ENCODE assay signal across 8 mouse cellular contexts in genomic region chr4:46038892-46039751, GRCm38 (mm10). TPM values are rescaled to one million over a fixed set of nuclear protein-coding genes. Genes with fewer than 3 reads are reported as not detected.
DNase-seq lines count a peak whose midpoint lies in the region; ATAC-seq and TF ChIP-seq lines count a peak whose summit lies in the region.

TSS of gene Tmod1 (plus strand) at chr4:46038935.

- no peaks in the 10 kb centered on the region for H3K36me3 ChIP-seq in CH12.LX (replicated peaks in 1 of 2; ENCODE audit: control insufficient read depth in 1 of 2, insufficient read depth in 1 of 2, low read length in 1 of 2)
- no peaks in the 10 kb centered on the region for H3K36me3 ChIP-seq in forebrain, embryonic 11.5 days (ENCODE audit: control insufficient read depth, insufficient read depth, low read length)
- H3K36me3 ChIP-seq in heart, embryonic 16.5 days (ENCODE audit: control insufficient read depth, insufficient read depth): no peaks in the 10 kb centered on the region
- H3K36me3 ChIP-seq in liver, embryonic 14.5 days (replicated peaks; ENCODE audit: control insufficient read depth, insufficient read depth, low read depth): peaks cover 14% of the 10 kb centered on the region
- no peaks in the 10 kb centered on the region for H3K36me3 ChIP-seq in stomach, postnatal 0 days (ENCODE audit: control insufficient read depth, insufficient read depth, low read length)

- TF ChIP-seq POLR2A in CH12.LX (IDR thresholded peaks at IDR 0.05; ENCODE audit: low read depth, low read length): no peak

- no peak within 1 kb of the TSS for H3K27ac ChIP-seq in CH12.LX (ENCODE audit: insufficient read depth, low read depth)
- H3K27ac ChIP-seq in brown adipose tissue, adult 24 weeks (replicated peaks; ENCODE audit: low read depth, low read length): no peak within 1 kb of the TSS
- no peak within 1 kb of the TSS for H3K27ac ChIP-seq in forebrain, embryonic 11.5 days (ENCODE audit: low read depth, low read length)
- H3K27ac ChIP-seq in heart, embryonic 16.5 days (ENCODE audit: low read length): peak within 1 kb of the TSS; percentile 97
- H3K27ac ChIP-seq in liver, embryonic 14.5 days: peak within 1 kb of the TSS; percentile 97
- no peak within 1 kb of the TSS for H3K27ac ChIP-seq in stomach, postnatal 0 days (replicated peaks)

- TF ChIP-seq RAD21 in CH12.LX (IDR thresholded peaks at IDR 0.05; ENCODE audit: low read depth, low read length): no peak

- H3K4me1 ChIP-seq in CH12.LX (ENCODE audit: control insufficient read depth in 1 of 2, insufficient read depth in 2 of 2): peaks cover 22 to 46% of the 10 kb centered on the region in 2 experiments
- 0 out of 2 replicates have a peak, but pooled peaks cover 2% of the 10 kb centered on the region for H3K4me1 ChIP-seq in brown adipose tissue, adult 24 weeks (ENCODE audit: control insufficient read depth, insufficient read depth, insufficient read length, low read length)
- H3K4me1 ChIP-seq in forebrain, embryonic 11.5 days (replicated peaks; ENCODE audit: control insufficient read depth, insufficient read depth, low read length): peaks cover 14% of the 10 kb centered on the region
- H3K4me1 ChIP-seq in heart, embryonic 16.5 days (ENCODE audit: control insufficient read depth, insufficient read depth, low read length): peaks cover 37% of the 10 kb centered on the region
- H3K4me1 ChIP-seq in liver, embryonic 14.5 days (replicated peaks; ENCODE audit: control insufficient read depth in 2 of 2, insufficient read depth in 2 of 2, low read length in 1 of 2): peaks cover 20 to 37% of the 10 kb centered on the region in 2 experiments
- H3K4me1 ChIP-seq in stomach, postnatal 0 days (replicated peaks; ENCODE audit: control insufficient read depth, insufficient read depth): no peaks in the 10 kb centered on the region

- peak within 1 kb of the TSS; percentile 76 for H3K4me2 ChIP-seq in CH12.LX (ENCODE audit: insufficient read depth, low read depth, poor library complexity, severe bottlenecking)
- peak within 1 kb of the TSS; percentile 100 for H3K4me2 ChIP-seq in forebrain, embryonic 11.5 days (ENCODE audit: low read depth, low read length, severe bottlenecking)
- peak within 1 kb of the TSS; percentile 83 for H3K4me2 ChIP-seq in heart, embryonic 16.5 days (ENCODE audit: low read depth, low read length)
- peak within 1 kb of the TSS; percentile 84 for H3K4me2 ChIP-seq in liver, embryonic 14.5 days (ENCODE audit: low read depth)
- peak within 1 kb of the TSS; percentile 97 for H3K4me2 ChIP-seq in stomach, postnatal 0 days (replicated peaks; ENCODE audit: low read depth)

- 0 out of 2 replicates have a peak, but pooled peaks have one; percentile 56 for ATAC-seq in forebrain, embryonic 11.5 days (replicated peaks; ENCODE audit: low FRiP score)
- ATAC-seq in heart, embryonic 16.5 days (replicated peaks; ENCODE audit: extremely low read depth, insufficient read depth, low FRiP score): peak; percentile 66
- peak; percentile 66 for ATAC-seq in liver, embryonic 14.5 days (ENCODE audit: insufficient read depth)
- ATAC-seq in stomach, postnatal 0 days (ENCODE audit: low FRiP score, low TSS enrichment): peak; percentile 67

- H3K9me3 ChIP-seq in CH12.LX (replicated peaks; ENCODE audit: low read length): no peaks in the 10 kb centered on the region
- no peaks in the 10 kb centered on the region for H3K9me3 ChIP-seq in forebrain, embryonic 11.5 days (ENCODE audit: control insufficient read depth, low read length)
- H3K9me3 ChIP-seq in heart, embryonic 16.5 days (replicated peaks; ENCODE audit: control insufficient read depth, low read length): no peaks in the 10 kb centered on the region
- H3K9me3 ChIP-seq in liver, embryonic 14.5 days (ENCODE audit: control insufficient read depth, low read length): no peaks in the 10 kb centered on the region
- no peaks in the 10 kb centered on the region for H3K9me3 ChIP-seq in stomach, postnatal 0 days (ENCODE audit: control insufficient read depth, low read length)

- no peaks in the 10 kb centered on the region for H3K79me2 ChIP-seq in CH12.LX (replicated peaks; ENCODE audit: control insufficient read depth, extremely low read depth, insufficient read depth, poor library complexity, severe bottlenecking)

- H3K9ac ChIP-seq in CH12.LX (ENCODE audit: insufficient read depth, low read depth): 0 out of 2 replicates have a peak within 1 kb of the TSS, but pooled peaks have one; percentile 1
- peak within 1 kb of the TSS; percentile 58 for H3K9ac ChIP-seq in forebrain, embryonic 11.5 days (ENCODE audit: low read length)
- peak within 1 kb of the TSS; percentile 90 for H3K9ac ChIP-seq in heart, embryonic 16.5 days (ENCODE audit: low read length)
- peak within 1 kb of the TSS; percentile 81 for H3K9ac ChIP-seq in liver, embryonic 14.5 days (replicated peaks)
- peak within 1 kb of the TSS; percentile 59 for H3K9ac ChIP-seq in stomach, postnatal 0 days (ENCODE audit: low read length)

- TF ChIP-seq CTCF in CH12.LX (conservative IDR thresholded peaks at IDR 0.05 in 1 of 2, IDR thresholded peaks at IDR 0.05 in 1 of 2; ENCODE audit: low read depth in 2 of 2, low read length in 2 of 2): no peak
- TF ChIP-seq CTCF in liver, embryonic 14.5 days (IDR thresholded peaks at IDR 0.05; ENCODE audit: low read depth): no peak; the same call in 1 of the 2 replicates
- no peak; the same call in 1 of the 2 replicates for TF ChIP-seq CTCF in stomach, postnatal 0 days (IDR thresholded peaks at IDR 0.05; ENCODE audit: low read depth)

- dilution Hi-C loops in CH12.LX (cut with MboI; ENCODE audit: extremely low pct_ligation_motif_present, extremely low pct_unique_long_range_greater_than_20kb, low sequenced_read_pairs): no loop called here

- TF ChIP-seq EP300 in CH12.LX (IDR thresholded peaks at IDR 0.05; ENCODE audit: low read length): no peak
- no peak for TF ChIP-seq EP300 in liver, embryonic 14.5 days (IDR thresholded peaks at IDR 0.05; ENCODE audit: low read depth)
- no peak for TF ChIP-seq EP300 in stomach, postnatal 0 days (optimal IDR thresholded peaks at IDR 0.05)

- H3K4me3 ChIP-seq in CH12.LX (replicated peaks in 1 of 3; ENCODE audit: low read depth in 2 of 3, low read length in 2 of 3, poor library complexity in 1 of 3): peak within 1 kb of the TSS; percentile 46 to 66 (median 61)
- peak within 1 kb of the TSS; percentile 80 for H3K4me3 ChIP-seq in brown adipose tissue, adult 24 weeks (ENCODE audit: insufficient read depth, low read depth, low read length)
- H3K4me3 ChIP-seq in forebrain, embryonic 11.5 days (ENCODE audit: low read depth, low read length): peak within 1 kb of the TSS; percentile 53
- peak within 1 kb of the TSS; percentile 85 for H3K4me3 ChIP-seq in heart, embryonic 16.5 days (ENCODE audit: low read length)
- peak within 1 kb of the TSS; percentile 71 to 94 for H3K4me3 ChIP-seq in liver, embryonic 14.5 days (ENCODE audit: insufficient read depth in 1 of 2, low read depth in 2 of 2, low read length in 2 of 2)
- peak within 1 kb of the TSS; percentile 58 for H3K4me3 ChIP-seq in stomach, postnatal 0 days (ENCODE audit: low read depth, low read length)

- no peak for DNase-seq in CH12.LX (ENCODE audit: extremely low read depth)
- peak; percentile 77 for DNase-seq in forebrain, embryonic 11.5 days (ENCODE audit: low spot score)
- peak; percentile 72 for DNase-seq in kidney, postnatal 14 days
- peak; percentile 63 for DNase-seq in liver, embryonic 14.5 days (ENCODE audit: low read depth in 3 of 3, low spot score in 3 of 3)
- DNase-seq in neural tube, embryonic 10.5 days (ENCODE audit: extremely low spot score, low spot score): peak; percentile 61
- DNase-seq in stomach, postnatal 0 days (ENCODE audit: low spot score): peak; percentile 72

- in situ Hi-C loops in CH12.LX (cut with MboI; ENCODE audit: low pct_ligation_motif_present, low pct_unique_long_range_greater_than_20kb, low sequenced_read_pairs): no loop called here

- H3K27me3 ChIP-seq in CH12.LX (replicated peaks): peaks cover 30% of the 10 kb centered on the region
- peaks cover 37% of the 10 kb centered on the region for H3K27me3 ChIP-seq in forebrain, embryonic 11.5 days (ENCODE audit: control insufficient read depth, insufficient read depth, low read length)
- H3K27me3 ChIP-seq in heart, embryonic 16.5 days (ENCODE audit: control insufficient read depth, insufficient read depth, low read length): peaks cover 7% of the 10 kb centered on the region; the same call in 1 of the 2 replicates
- H3K27me3 ChIP-seq in liver, embryonic 14.5 days (ENCODE audit: control insufficient read depth, insufficient read depth, low read length): peaks cover 7% of the 10 kb centered on the region
- H3K27me3 ChIP-seq in stomach, postnatal 0 days (ENCODE audit: control insufficient read depth, insufficient read depth, low read length): no peaks in the 10 kb centered on the region

- under 1% methylated on average over 72 of the region's 72 CpGs for WGBS in forebrain, embryonic 11.5 days
- WGBS in heart, embryonic 16.5 days: 1% methylated on average over 65 of the region's 72 CpGs
- WGBS in liver, embryonic 14.5 days (ENCODE audit: insufficient replicate concordance): under 1% methylated on average over 72 of the region's 72 CpGs
- WGBS in stomach, postnatal 0 days: under 1% methylated on average over 68 of the region's 72 CpGs

TF ChIP-seq in CH12.LX, 34 proteins besides CTCF, POLR2A, EP300 and RAD21:
- TF ChIP-seq ELF1 (IDR thresholded peaks at IDR 0.05; ENCODE audit: low read depth, low read length) (no peak), KAT2A (IDR thresholded peaks at IDR 0.05; ENCODE audit: insufficient replicate concordance, low read length) (no peak), E2F4 (IDR thresholded peaks at IDR 0.05; ENCODE audit: insufficient replicate concordance, low read depth, low read length) (no peak), MAZ (IDR thresholded peaks at IDR 0.05; ENCODE audit: low read depth, low read length) (no peak), UBTF (IDR thresholded peaks at IDR 0.05; ENCODE audit: low read depth, low read length) (peak; percentile 76; the same call in 1 of the 2 replicates), BHLHE40 (IDR thresholded peaks at IDR 0.05; ENCODE audit: low read depth, low read length) (peak; percentile 4; the same call in 1 of the 2 replicates), HCFC1 (IDR thresholded peaks at IDR 0.05; ENCODE audit: low read depth, low read length) (no peak), RCOR1 (conservative IDR thresholded peaks at IDR 0.05; ENCODE audit: low read depth, low read length) (no peak)

RNA-seq across cellular contexts. Expression of gene Tmod1, which starts in this region (rescaled TPM):
- total RNA-seq in CH12.LX (2012; rRNA removed) (0.92 and 3.1 TPM in 2 replicates), CH12.LX (2014; rRNA removed) (0.70 and 0.93 TPM in 2 replicates)
- polyA plus RNA-seq in CH12.LX (2012; ENCODE audit: insufficient read length, low read depth): 2.3 and 2.5 TPM in 2 replicates
- 2.3 and 5.8 TPM in 2 replicates for polyA plus RNA-seq in brown adipose tissue, adult 24 weeks (2012; ENCODE audit: insufficient read depth, insufficient read length, missing spikeins)
- polyA plus RNA-seq in forebrain, embryonic 11.5 days (2014; fragmentation: Nextera tagmentation; extraction: Ambion mirVana): 2.6 and 2.8 TPM in 2 replicates
- 202 and 217 TPM in 2 replicates for polyA plus RNA-seq in heart, embryonic 16.5 days (2015; fragmentation: Nextera tagmentation; extraction: Ambion mirVana)
- polyA plus RNA-seq in liver, embryonic 14.5 days (2012; rRNA removed): 20.8 and 32.2 TPM in 2 replicates
- polyA plus RNA-seq in liver, embryonic 14.5 days (2014; fragmentation: Nextera tagmentation; extraction: Ambion mirVana): 41.7 and 44.8 TPM in 2 replicates
- 3.2 and 3.4 TPM in 2 replicates for polyA plus RNA-seq in stomach, postnatal 0 days (2015; fragmentation: Nextera tagmentation; extraction: Ambion mirVana)

Comparison
In these comparisons a context has a peak if more than half of its experiments do, and no peak if none do; other contexts are left out.
1. H3K27ac ChIP-seq: peak in heart, embryonic 16.5 days (single experiment) and liver, embryonic 14.5 days (single experiment); none in CH12.LX (single experiment), brown adipose tissue, adult 24 weeks (single experiment), forebrain, embryonic 11.5 days (single experiment) and stomach, postnatal 0 days (single experiment).
2. H3K9ac ChIP-seq: peak in every context shown above with its lines; median percentile 90 in heart, embryonic 16.5 days; 81 in liver, embryonic 14.5 days; 59 in stomach, postnatal 0 days; 58 in forebrain, embryonic 11.5 days; 1 in CH12.LX.
3. Peak in every context shown above with its lines, with median percentiles within 50 percentile points of each other: H3K4me2 ChIP-seq, H3K4me3 ChIP-seq and ATAC-seq.